Mouse (Mus musculus) ES-E14 (cell line): Measurements from ENCODE around the gene Tmem81.

Experiments
- CHD2 ChIP-seq: IDR thresholded peaks from 2 replicates; pipeline ENCODE4 v1.6.1; 2014; ENCODE audit warnings: mild to moderate bottlenecking, low read depth, low read length, inconsistent platforms
- HCFC1 ChIP-seq: IDR thresholded peaks from 2 replicates; pipeline ENCODE4 v1.6.1; 2012; ENCODE audit warnings: low read length, inconsistent platforms, borderline replicate concordance; ENCODE audit not compliant: insufficient read depth
- MAFK ChIP-seq: IDR thresholded peaks from 2 replicates; pipeline ENCODE4 v1.6.1; 2014; ENCODE audit warnings: mild to moderate bottlenecking, low read depth, low read length, inconsistent platforms; ENCODE audit not compliant: insufficient read depth
- ZC3H11A ChIP-seq: IDR thresholded peaks from 2 replicates; pipeline ENCODE4 v1.6.1; 2012; ENCODE audit warnings: low read depth, mild to moderate bottlenecking, inconsistent platforms, low read length, borderline replicate concordance
- ZNF384 ChIP-seq: IDR thresholded peaks from 2 replicates; pipeline ENCODE4 v1.6.1; 2012; ENCODE audit warnings: low read depth, low read length, inconsistent platforms

GRCm38 (mm10) chr1:132540701-132541100 is 34.7 kb downstream of the Tmem81 start:
- no peak for TF ChIP-seq CHD2
- no peak for TF ChIP-seq MAFK
- no peak for TF ChIP-seq ZC3H11A
- TF ChIP-seq HCFC1, result no peak
- TF ChIP-seq ZNF384, result no peak
